Mouse (Mus musculus) CD4-positive, CD25-positive, alpha-beta regulatory T cell, adult 2 months (primary cell): ENCODE results near the gene Erbin.

Experiments
- DNase-seq: peaks from one replicate; pipeline ENCODE4 v3.0.0-alpha.2; 2012; ENCODE audit warnings: low read depth, low spot score

Erbin gene

DNA sequence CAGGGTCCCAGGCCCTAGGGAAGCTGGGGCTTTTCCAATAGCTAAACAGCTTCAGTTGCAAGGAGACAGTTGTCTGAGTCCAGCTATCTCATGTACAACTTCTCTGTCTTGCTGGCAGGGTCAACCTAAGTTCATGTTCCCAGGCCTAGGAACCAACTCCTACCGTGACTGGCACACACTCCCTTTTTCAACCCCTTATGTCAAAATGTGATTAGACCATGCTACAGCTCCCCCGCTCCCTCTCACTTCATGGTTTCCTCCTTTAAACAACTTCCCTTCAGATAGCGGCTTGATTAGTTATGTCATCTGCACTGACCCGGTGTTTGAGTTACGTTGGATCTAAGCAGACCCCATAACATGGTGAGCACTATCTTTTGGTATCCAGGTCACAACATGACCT is 112.8 kb downstream of the Erbin start:
- DNase-seq, result no peak

DNA sequence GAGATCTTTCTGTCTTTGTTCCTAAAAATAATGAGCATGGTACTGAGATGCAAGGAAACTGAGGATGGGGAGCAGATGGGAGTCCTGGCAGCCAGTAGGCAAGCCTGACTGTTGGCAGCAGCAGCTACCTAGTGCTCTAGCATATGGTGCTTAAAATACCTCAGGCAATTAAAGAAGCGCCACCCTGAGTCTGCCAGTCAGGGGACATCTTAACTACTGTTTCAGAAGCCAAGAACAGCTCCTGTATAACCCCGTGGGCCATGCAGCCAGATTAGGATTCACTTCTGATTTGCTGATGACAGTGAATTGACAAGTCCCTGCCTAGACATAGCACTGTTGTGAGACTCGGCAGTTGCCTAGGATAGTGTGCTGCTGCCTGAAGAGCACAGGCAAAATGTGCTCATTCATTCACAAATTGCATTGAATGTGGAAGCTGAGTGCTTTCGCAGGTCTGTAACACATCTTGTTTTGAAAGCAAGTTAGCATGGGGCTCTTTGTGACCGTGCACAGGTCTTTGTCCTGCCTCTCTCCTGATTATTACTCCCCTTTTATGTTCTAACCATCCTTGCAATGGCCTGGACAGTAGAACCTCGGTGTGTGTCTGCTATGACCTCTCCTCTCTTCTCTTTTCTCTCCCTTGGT is 114.0 kb downstream of the Erbin start:
- DNase-seq, result no peak

DNA sequence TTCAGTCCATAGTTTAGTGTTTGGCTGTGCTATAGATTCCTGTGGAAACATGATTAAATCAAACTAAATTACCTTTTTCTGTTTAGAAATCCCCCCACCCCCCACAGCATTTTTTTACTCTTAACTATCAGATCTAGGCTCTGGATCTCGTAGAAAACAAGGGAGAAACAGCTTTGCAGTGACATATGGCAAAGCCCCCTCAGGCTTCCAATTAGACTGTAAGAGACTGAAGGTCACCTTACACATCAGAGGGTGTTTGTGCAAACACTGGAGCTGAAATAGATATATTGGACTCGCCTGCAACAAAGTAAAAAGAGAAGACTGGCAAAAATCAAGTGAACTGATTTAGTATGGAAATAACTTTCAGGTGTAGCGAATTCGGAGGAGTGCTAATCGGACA is 116.6 kb downstream of the Erbin start:
- DNase-seq, result no peak

DNA sequence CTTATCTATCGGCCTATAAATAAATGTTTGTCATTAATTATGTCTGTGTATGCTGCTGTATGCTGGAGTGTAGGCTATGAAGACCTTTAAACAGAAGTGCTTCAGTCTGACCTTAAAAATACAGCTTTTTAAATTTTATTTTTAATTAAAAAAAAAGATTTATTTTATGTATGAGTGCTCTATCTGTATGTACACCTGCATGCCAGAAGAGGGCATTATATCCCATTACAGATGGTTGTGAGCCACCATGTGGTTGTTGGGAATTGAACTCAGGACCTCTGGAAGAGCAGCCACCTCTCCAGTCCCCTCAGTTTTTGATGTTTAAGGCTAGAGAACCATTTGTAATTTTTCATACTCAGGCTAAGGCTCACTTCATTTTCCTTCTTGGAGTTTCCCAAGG is 119.3 kb downstream of the Erbin start:
- no peak for DNase-seq

DNA sequence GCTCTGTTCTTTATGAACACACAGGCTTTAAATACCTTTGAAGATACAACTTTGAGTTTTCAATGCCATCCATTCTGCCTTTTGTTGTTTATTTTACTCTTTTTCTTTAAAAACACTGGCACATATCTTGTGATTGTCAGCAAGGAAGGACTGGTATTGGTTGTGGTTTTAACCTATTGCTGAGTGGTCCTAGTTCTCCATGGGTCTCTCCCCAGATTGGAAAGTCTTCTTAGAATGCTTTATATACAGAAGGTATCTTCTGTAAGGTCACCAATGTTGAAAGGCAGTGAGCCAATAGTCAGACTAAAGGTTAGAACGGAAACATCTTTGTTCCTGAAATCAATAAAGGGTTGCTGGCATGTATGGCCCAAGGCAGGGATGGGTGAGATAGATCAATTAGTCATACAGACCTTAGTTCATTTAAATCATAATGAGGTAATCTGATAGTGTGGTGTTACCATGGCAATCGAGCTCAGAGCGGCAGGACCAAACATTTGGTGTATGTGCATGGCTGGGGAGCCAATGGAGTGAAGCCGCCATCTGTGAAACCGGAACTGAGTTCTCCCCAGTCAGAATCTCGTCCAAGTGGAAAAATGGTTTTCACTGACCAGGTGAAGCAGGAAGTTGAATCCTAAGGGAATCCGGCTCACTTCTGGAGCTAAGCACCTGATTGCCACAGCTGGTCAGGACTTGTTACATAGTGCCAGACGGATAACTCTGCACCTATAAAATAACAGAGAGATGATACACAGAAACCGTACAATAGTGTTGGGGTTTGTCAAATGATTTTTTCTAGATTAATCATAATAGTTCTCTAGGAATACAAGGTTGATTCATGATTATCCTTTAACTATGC is 125.4 kb downstream of the Erbin start:
- DNase-seq, result no peak

DNA sequence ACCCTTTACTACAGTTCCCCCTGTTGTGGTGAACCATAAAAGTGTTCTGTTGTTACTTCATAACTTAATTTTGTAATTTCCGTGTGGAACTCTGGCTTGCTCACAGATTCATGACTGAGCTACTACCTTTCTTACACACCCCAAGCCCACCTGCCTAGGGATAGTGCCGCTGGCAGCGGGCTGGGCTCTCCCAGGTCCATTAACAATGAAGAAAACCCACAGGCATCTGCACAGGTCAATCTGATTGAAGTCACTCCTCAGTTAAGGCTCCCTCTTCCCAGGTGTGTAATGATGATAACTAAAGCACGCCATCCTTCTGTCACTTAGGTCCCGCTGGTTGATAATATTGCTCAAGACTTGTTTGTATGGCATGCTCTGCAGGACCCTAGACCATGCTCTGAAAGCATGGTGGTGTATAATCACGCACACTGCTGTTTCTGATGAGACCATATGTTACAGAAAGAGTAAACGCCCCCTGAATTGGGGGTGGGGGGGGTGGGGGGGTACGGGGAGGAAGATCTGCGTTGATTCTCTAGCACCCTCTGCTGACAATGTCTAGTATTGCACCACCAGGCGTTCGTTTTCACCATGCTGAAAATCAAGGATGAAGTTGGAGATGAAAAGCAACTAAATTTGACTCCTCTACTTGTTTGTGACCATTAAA is 140.3 kb downstream of the Erbin start:
- peak; percentile 79 for DNase-seq

DNA sequence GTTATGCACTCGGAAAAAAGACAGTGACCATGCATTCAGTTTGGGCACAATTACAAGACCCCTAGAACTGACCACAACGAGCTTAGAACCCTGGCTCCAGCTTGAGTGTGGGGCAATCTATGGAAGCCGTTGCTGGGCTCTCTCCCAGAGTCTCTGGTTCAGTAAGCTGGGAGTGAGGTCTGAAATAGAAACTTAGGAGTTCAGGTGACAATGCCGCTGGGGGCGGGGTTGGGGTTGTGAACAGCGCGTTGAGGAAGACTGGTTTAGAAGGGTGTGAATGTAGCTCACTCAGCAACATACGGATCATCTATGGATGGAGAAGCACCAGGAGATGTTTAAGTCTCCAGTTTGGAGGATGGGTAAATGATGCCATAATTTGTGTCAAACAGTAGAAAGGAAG is 143.2 kb downstream of the Erbin start:
- no peak for DNase-seq

DNA sequence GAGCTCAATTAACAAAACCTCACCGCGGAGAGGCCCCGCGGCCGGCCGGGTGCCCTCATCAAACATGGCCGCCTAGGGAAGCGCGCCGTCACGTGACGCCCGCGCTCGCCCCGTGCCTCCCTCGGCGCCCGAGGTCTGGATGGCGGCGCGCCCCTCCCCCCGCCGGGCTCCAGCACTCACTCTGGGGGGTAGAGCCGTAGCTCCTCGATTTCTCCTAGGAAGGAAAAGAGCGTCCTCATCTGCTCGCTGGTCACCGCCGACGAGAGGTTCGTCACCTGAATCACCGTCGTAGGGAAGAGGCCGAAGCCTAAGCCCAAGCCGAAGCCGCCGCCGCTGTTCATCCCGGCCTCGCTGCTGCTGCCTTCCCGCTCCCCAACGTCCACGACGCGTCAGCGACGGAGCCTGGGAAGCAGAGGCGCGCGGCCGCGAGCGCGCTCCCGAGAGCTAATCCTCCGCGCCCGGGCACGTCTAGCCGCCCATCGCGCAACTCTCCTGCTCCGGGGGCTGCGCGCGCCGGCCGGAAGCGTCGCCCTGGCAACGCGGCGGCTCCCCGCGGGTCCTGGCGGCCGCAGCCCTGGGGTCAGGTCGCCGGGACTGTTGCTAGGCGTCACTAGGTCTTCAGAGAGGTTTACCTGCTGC is 146.1 kb downstream of the Erbin start, which contains the start of gene Srek1:
TSS of gene Srek1 (minus strand) at position 490 of the 639 bp plus-strand sequence.
- DNase-seq, result peak; percentile 90

DNA sequence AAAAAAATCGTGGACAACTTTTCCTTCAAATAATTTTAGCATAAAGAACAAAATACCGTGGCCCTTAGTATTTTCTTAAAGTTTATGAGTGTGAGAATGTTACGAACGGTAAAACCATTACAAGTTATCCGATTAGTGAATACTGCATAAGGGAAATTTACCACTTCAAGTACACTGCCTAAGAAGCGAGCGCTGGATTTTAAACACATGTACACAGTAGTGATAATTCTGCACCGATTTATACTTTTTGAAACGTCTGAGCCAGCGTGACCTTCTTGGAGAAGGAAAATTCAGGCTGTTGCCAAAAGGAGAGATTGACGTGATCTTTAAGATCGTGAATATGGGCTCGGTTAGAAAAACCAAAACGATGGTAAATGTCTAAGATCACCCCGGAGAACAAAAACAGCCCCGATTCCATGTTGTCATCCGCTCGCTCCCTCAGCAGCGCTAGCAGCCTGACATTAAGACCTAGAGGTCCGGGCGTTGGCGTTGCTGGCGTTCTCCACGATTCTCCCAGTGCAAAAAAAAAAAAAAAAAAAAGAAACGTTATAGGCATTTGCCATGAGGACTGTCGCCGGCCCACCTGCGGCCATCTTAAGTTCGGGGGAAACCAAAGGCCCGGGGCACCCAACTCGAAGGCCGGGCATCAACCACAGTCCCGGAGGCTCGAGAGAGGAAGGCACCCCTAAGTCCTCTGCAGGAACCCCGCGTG is 146.8 kb downstream of the Erbin start:
- no peak for DNase-seq

DNA sequence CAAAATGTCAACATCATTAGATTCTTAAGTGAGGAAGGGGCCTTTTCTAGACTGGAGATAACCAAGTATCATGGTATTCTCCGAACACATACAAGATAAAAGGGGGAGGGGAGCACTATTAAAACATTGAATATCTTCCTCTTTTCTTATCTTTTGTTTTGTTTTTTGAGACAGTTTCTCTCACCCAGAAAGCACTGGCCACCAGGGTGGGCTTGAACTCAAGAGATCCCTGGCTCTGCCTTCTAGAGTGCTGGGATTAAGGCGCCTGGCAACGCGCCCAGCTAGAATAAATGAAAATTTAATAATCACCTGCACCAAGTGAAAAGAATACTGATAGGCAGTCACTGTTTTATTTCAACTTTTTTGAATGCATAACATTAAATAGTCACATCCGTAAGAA is 147.4 kb downstream of the Erbin start:
- no peak for DNase-seq

DNA sequence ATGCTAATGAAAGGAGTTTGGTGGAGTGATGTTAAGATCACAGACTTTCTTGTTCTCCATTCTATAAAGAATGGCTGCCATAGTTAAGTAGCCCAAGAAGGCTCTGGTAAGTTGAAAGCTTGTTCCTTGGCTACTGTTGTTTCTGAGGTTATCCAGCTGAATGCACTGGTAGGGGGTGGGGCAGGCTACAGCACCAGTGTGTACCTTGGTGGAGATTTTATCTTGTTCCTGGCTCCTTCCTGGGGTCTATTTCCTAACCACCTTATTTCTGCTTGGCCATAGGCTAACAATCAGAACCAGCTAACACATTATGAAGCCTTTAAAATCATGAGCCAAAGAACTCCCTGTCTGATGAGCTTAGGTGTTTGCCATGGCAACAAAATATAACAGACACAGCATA is 149.5 kb downstream of the Erbin start:
- no peak for DNase-seq
